Mouse (Mus musculus): ENCODE measurements around the gene Gal3st4.

GRCm38 (mm10) chr5:138234224-138234623 is 38.4 kb downstream of the Gal3st4 start:
- TF ChIP-seq CTCF (IDR thresholded peaks at IDR 0.05; ENCODE audit: low read depth) = no peak
- no peak for TF ChIP-seq EP300 (IDR thresholded peaks at IDR 0.05; ENCODE audit: low read depth)
